Mouse (Mus musculus): ENCODE measurements around the gene Tns3. TPM values are rescaled to one million over a fixed set of nuclear protein-coding genes. Genes with fewer than 3 reads are reported as not detected.

Gene Tns3
- polyA plus RNA-seq, 1 experiment from 2014 or later, result 8.8 TPM

- H3K27me3 ChIP-seq (ENCODE audit: control insufficient read depth, insufficient read depth, low read length), result no peaks in the 10 kb centered on the region
- ATAC-seq (replicated peaks; ENCODE audit: low FRiP score) (no peak), DNase-seq (ENCODE audit: low spot score) (no peak)
- 43% methylated on average over 5 of the region's 5 CpGs for WGBS
- no peaks in the 10 kb centered on the region for H3K4me1 ChIP-seq (replicated peaks; ENCODE audit: control insufficient read depth, insufficient read depth, low read length)
- no peaks in the 10 kb centered on the region for H3K36me3 ChIP-seq (ENCODE audit: control insufficient read depth, insufficient read depth, low read length)
- H3K4me2 ChIP-seq (ENCODE audit: low read depth, low read length, severe bottlenecking), result no peak overlapping the region
- no peak overlapping the region for H3K27ac ChIP-seq (ENCODE audit: low read depth, low read length)
- H3K9me3 ChIP-seq (ENCODE audit: control insufficient read depth, low read length), result no peaks in the 10 kb centered on the region
- no peak overlapping the region for H3K4me3 ChIP-seq (ENCODE audit: low read depth, low read length)
- H3K9ac ChIP-seq (ENCODE audit: low read length), result no peak overlapping the region
Observed at GRCm38 (mm10) chr11:8699777-8700176, 35.4 kb upstream of the Tns3 start.

DNA sequence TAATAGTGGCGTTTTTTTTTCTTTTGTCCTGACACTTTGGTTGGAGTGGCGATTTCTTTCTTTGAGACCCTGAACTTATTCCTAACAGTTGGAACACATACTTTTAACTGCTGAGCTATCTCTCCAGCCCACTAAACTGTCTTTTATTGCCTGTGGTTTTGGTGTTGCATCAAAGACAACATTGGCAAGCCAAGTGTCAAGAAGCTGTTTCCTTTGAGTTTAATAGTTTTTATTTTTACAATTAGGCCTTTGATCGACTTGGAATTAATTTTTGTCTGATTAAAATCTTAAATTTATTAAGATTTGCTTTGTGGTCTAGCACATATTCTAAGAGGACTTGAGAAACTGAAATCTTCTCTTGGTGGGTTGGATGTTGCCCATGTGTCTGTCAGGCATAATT lies 33.3 kb upstream of the Tns3 start:
- 92% methylated on average over 3 of the region's 3 CpGs for WGBS

GRCm38 (mm10) chr11:8694096-8694495 lies 29.8 kb upstream of the Tns3 start:
- Histone ChIP-seq H3K27ac (ENCODE audit: low read depth, low read length) (no peak overlapping the region), H3K36me3 (ENCODE audit: control insufficient read depth, insufficient read depth, low read length) (no peaks in the 10 kb centered on the region), H3K4me2 (ENCODE audit: low read depth, low read length, severe bottlenecking) (no peak overlapping the region), H3K4me3 (ENCODE audit: low read depth, low read length) (no peak overlapping the region), H3K9me3 (ENCODE audit: control insufficient read depth, low read length) (no peaks in the 10 kb centered on the region), H3K9ac (ENCODE audit: low read length) (no peak overlapping the region), H3K4me1 (replicated peaks; ENCODE audit: control insufficient read depth, insufficient read depth, low read length) (peaks cover 16% of the 10 kb centered on the region; the same call in 1 of the 2 replicates), H3K27me3 (ENCODE audit: control insufficient read depth, insufficient read depth, low read length) (no peaks in the 10 kb centered on the region)
- DNase-seq (ENCODE audit: low spot score) (no peak), ATAC-seq (replicated peaks; ENCODE audit: low FRiP score) (no peak)
- 94% methylated on average over 5 of the region's 5 CpGs for WGBS

More for the DNA sequence above, 33.3 kb upstream of the Tns3 start:
- Histone ChIP-seq H3K4me2 (ENCODE audit: low read depth, low read length, severe bottlenecking) (no peak overlapping the region), H3K4me1 (replicated peaks; ENCODE audit: control insufficient read depth, insufficient read depth, low read length) (peaks cover 7% of the 10 kb centered on the region; the same call in 1 of the 2 replicates), H3K36me3 (ENCODE audit: control insufficient read depth, insufficient read depth, low read length) (no peaks in the 10 kb centered on the region), H3K27me3 (ENCODE audit: control insufficient read depth, insufficient read depth, low read length) (no peaks in the 10 kb centered on the region), H3K9me3 (ENCODE audit: control insufficient read depth, low read length) (no peaks in the 10 kb centered on the region), H3K27ac (ENCODE audit: low read depth, low read length) (no peak overlapping the region), H3K9ac (ENCODE audit: low read length) (no peak overlapping the region), H3K4me3 (ENCODE audit: low read depth, low read length) (no peak overlapping the region)
- DNase-seq (ENCODE audit: low spot score) (no peak), ATAC-seq (replicated peaks; ENCODE audit: low FRiP score) (no peak)

DNA sequence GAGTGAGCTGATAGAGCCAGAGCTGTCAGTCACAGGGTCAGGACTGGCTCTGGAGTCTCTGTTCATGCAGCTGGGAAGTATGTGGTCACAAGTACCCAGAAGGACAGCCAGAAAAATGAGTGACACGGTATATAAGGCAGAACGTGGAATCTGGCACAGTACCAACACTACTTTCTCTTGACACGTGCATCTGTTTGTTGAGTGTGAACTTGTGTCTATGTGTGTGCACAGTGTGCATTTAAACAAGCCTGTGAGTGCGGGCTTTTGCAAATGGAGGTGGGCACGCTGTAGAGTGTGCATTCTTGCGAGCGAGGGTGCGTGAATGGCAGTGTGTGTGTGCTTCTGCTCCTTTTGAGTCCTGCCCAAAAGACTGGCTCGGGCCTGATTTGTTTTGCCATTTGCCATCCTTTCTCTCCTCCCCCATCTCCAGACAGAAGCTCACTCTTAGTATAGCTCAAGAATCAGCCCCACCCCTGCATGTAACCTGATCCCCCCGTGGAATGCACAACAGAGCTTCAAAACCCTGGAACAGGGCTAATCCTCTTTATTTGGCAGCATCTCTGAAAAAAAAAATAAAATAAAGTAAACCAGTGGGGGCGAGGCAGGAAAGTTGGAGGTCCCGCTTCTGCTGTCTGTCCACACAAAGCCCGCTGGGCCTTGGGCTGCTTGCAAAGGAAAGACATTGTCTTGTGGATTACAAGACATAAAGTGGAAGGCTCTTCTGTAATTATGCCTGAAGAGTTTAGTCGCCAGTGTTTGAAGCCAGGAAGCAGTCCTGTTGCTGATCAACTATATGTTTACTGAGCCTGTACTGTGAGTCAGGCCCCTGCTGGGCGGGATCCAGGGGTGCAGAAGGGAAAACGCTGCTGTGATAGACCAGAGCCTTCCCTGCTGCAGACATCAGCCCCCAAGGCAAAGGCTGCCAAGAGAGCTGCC lies 28.5 kb upstream of the Tns3 start:
- no peaks in the 10 kb centered on the region for H3K36me3 ChIP-seq (ENCODE audit: control insufficient read depth, insufficient read depth, low read length)
- ATAC-seq (replicated peaks; ENCODE audit: low FRiP score) (peak; percentile 91), DNase-seq (ENCODE audit: low spot score) (peak; percentile 76)
- no peaks in the 10 kb centered on the region for H3K27me3 ChIP-seq (ENCODE audit: control insufficient read depth, insufficient read depth, low read length)
- no peaks in the 10 kb centered on the region for H3K9me3 ChIP-seq (ENCODE audit: control insufficient read depth, low read length)
- H3K4me2 ChIP-seq (ENCODE audit: low read depth, low read length, severe bottlenecking), result peak overlapping the region; percentile 26; the same call in 1 of the 2 replicates
- no peak overlapping the region for H3K4me3 ChIP-seq (ENCODE audit: low read depth, low read length)
- 3% methylated on average over 16 of the region's 16 CpGs for WGBS
- H3K9ac ChIP-seq (ENCODE audit: low read length), result no peak overlapping the region
- peak overlapping the region; percentile 67 for H3K27ac ChIP-seq (ENCODE audit: low read depth, low read length)
- peaks cover 16% of the 10 kb centered on the region; the same call in 1 of the 2 replicates for H3K4me1 ChIP-seq (replicated peaks; ENCODE audit: control insufficient read depth, insufficient read depth, low read length)

DNA sequence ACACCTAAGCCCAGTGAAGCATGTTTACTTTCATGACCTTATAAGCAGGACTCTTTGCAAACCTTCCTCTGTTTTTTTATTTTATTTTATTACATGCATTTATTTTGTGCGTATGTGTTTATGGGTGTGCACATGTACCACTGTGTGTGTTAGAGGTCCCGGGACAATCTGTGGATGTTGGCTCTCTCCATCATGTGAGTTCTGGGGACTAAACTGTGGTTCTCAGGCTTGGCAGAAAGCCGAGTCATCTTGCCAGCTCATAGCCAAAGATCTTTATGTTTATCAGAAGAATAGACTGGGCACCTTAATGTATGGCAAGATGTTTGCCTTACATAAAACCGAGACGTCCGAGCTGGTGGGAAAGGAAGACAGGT lies 27.8 kb upstream of the Tns3 start:
- Histone ChIP-seq H3K4me1 (replicated peaks; ENCODE audit: control insufficient read depth, insufficient read depth, low read length) (peaks cover 16% of the 10 kb centered on the region; the same call in 1 of the 2 replicates), H3K9ac (ENCODE audit: low read length) (no peak overlapping the region), H3K9me3 (ENCODE audit: control insufficient read depth, low read length) (no peaks in the 10 kb centered on the region), H3K4me3 (ENCODE audit: low read depth, low read length) (no peak overlapping the region), H3K4me2 (ENCODE audit: low read depth, low read length, severe bottlenecking) (no peak overlapping the region), H3K36me3 (ENCODE audit: control insufficient read depth, insufficient read depth, low read length) (no peaks in the 10 kb centered on the region), H3K27me3 (ENCODE audit: control insufficient read depth, insufficient read depth, low read length) (no peaks in the 10 kb centered on the region), H3K27ac (ENCODE audit: low read depth, low read length) (peak overlapping the region; percentile 67; the same call in 1 of the 2 replicates)
- 0 out of 2 replicates have a peak, but pooled peaks have one; percentile 1 for ATAC-seq (replicated peaks; ENCODE audit: low FRiP score)
- WGBS, result 64% methylated on average over 6 of the region's 6 CpGs
- DNase-seq (ENCODE audit: low spot score), result no peak

DNA sequence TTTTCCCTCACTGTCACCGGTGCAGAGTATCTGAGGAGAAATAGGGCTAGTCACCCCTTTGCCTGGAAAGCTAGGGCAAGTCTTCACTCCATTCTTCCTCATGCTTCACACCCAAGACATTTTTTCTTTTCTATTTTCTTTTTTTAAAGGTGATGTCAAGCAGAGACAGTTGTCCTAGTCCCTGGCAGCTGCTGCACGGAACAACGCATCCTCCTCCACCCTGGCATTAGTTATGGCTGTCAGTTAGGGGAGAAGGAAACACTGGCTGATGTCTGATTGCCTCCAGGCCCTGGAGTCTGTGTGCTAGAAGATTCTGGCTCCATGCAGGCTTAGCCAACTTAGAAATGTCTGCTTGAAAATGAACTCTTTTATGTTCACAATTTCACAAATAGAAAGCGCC lies 27.3 kb upstream of the Tns3 start:
- Histone ChIP-seq H3K4me1 (replicated peaks; ENCODE audit: control insufficient read depth, insufficient read depth, low read length) (peaks cover 16% of the 10 kb centered on the region; the same call in 1 of the 2 replicates), H3K9me3 (ENCODE audit: control insufficient read depth, low read length) (no peaks in the 10 kb centered on the region), H3K27ac (ENCODE audit: low read depth, low read length) (no peak overlapping the region), H3K9ac (ENCODE audit: low read length) (no peak overlapping the region), H3K27me3 (ENCODE audit: control insufficient read depth, insufficient read depth, low read length) (no peaks in the 10 kb centered on the region), H3K36me3 (ENCODE audit: control insufficient read depth, insufficient read depth, low read length) (no peaks in the 10 kb centered on the region), H3K4me2 (ENCODE audit: low read depth, low read length, severe bottlenecking) (no peak overlapping the region), H3K4me3 (ENCODE audit: low read depth, low read length) (no peak overlapping the region)
- ATAC-seq (replicated peaks; ENCODE audit: low FRiP score), result no peak
- DNase-seq (ENCODE audit: low spot score), result no peak
- WGBS, result 80% methylated on average over 4 of the region's 4 CpGs

GRCm38 (mm10) chr11:8690633-8691032 lies 26.3 kb upstream of the Tns3 start:
- no peaks in the 10 kb centered on the region for H3K36me3 ChIP-seq (ENCODE audit: control insufficient read depth, insufficient read depth, low read length)
- no peak overlapping the region for H3K4me3 ChIP-seq (ENCODE audit: low read depth, low read length)
- ATAC-seq (replicated peaks; ENCODE audit: low FRiP score) (no peak), DNase-seq (ENCODE audit: low spot score) (no peak)
- H3K27ac ChIP-seq (ENCODE audit: low read depth, low read length), result no peak overlapping the region
- no peaks in the 10 kb centered on the region for H3K27me3 ChIP-seq (ENCODE audit: control insufficient read depth, insufficient read depth, low read length)
- no peaks in the 10 kb centered on the region for H3K9me3 ChIP-seq (ENCODE audit: control insufficient read depth, low read length)
- no peak overlapping the region for H3K4me2 ChIP-seq (ENCODE audit: low read depth, low read length, severe bottlenecking)
- no peak overlapping the region for H3K9ac ChIP-seq (ENCODE audit: low read length)
- 71% methylated on average over 4 of the region's 4 CpGs for WGBS
- H3K4me1 ChIP-seq (replicated peaks; ENCODE audit: control insufficient read depth, insufficient read depth, low read length), result peaks cover 16% of the 10 kb centered on the region; the same call in 1 of the 2 replicates

- Histone ChIP-seq H3K9me3 (ENCODE audit: control insufficient read depth, low read length) (no peaks in the 10 kb centered on the region), H3K4me1 (replicated peaks; ENCODE audit: control insufficient read depth, insufficient read depth, low read length) (peaks cover 16% of the 10 kb centered on the region; the same call in 1 of the 2 replicates), H3K4me3 (ENCODE audit: low read depth, low read length) (no peak overlapping the region), H3K27me3 (ENCODE audit: control insufficient read depth, insufficient read depth, low read length) (no peaks in the 10 kb centered on the region), H3K4me2 (ENCODE audit: low read depth, low read length, severe bottlenecking) (no peak overlapping the region), H3K27ac (ENCODE audit: low read depth, low read length) (no peak overlapping the region), H3K36me3 (ENCODE audit: control insufficient read depth, insufficient read depth, low read length) (no peaks in the 10 kb centered on the region), H3K9ac (ENCODE audit: low read length) (no peak overlapping the region)
- ATAC-seq (replicated peaks; ENCODE audit: low FRiP score) (no peak), DNase-seq (ENCODE audit: low spot score) (no peak)
- WGBS, result 83% methylated on average over 7 of the region's 7 CpGs
Observed at GRCm38 (mm10) chr11:8689515-8689914, 25.2 kb upstream of the Tns3 start.

Measured in forebrain, embryonic 11.5 days (tissue).